Comparison of ENCODE assay signal across 8 mouse cellular contexts in genomic region chr8:120490354-120491141, GRCm38 (mm10).
DNase-seq lines count a peak whose midpoint lies in the region; ATAC-seq lines count a peak whose summit lies in the region.

No protein-coding gene starts in this region.

- peak overlapping the region; percentile 95 for H3K9ac ChIP-seq in forebrain, embryonic 11.5 days (ENCODE audit: low read length)
- peak overlapping the region; percentile 94 for H3K9ac ChIP-seq in midbrain, embryonic 16.5 days (ENCODE audit: low read depth, low read length)

- peak; percentile 30 for DNase-seq in cerebellum, adult 11 months
- no peak for DNase-seq in cerebellum, postnatal 14 days
- DNase-seq in 416B (ENCODE audit: low read depth): peak; percentile 60
- no peak for DNase-seq in forebrain, embryonic 11.5 days (ENCODE audit: low spot score)
- DNase-seq in kidney, postnatal 25 days: peak; percentile 35 to 72
- DNase-seq in right cerebral cortex, adult 18-20 months: no peak

- no peak for ATAC-seq in forebrain, embryonic 11.5 days (replicated peaks; ENCODE audit: low FRiP score)
- no peak for ATAC-seq in midbrain, embryonic 16.5 days
- no peak for ATAC-seq in activated CD4-positive, CD25-positive, alpha-beta regulatory T cell, adult 4 months

- H3K4me1 ChIP-seq in forebrain, embryonic 11.5 days (replicated peaks; ENCODE audit: control insufficient read depth, insufficient read depth, low read length): peaks cover 57% of the 10 kb centered on the region
- H3K4me1 ChIP-seq in midbrain, embryonic 16.5 days (ENCODE audit: control insufficient read depth, insufficient read depth, low read length): peaks cover 67% of the 10 kb centered on the region

- peak overlapping the region; percentile 50 for H3K27ac ChIP-seq in forebrain, embryonic 11.5 days (ENCODE audit: low read depth, low read length)
- peak overlapping the region; percentile 99 for H3K27ac ChIP-seq in midbrain, embryonic 16.5 days (ENCODE audit: low read length)

- peak overlapping the region; percentile 97 for H3K4me2 ChIP-seq in forebrain, embryonic 11.5 days (ENCODE audit: low read depth, low read length, severe bottlenecking)
- H3K4me2 ChIP-seq in midbrain, embryonic 16.5 days (ENCODE audit: low read length): peak overlapping the region; percentile 89

- no peaks in the 10 kb centered on the region for H3K36me3 ChIP-seq in forebrain, embryonic 11.5 days (ENCODE audit: control insufficient read depth, insufficient read depth, low read length)
- no peaks in the 10 kb centered on the region for H3K36me3 ChIP-seq in midbrain, embryonic 16.5 days (ENCODE audit: control insufficient read depth, insufficient read depth, low read length)

- H3K4me3 ChIP-seq in forebrain, embryonic 11.5 days (ENCODE audit: low read depth, low read length): peak overlapping the region; percentile 87
- H3K4me3 ChIP-seq in midbrain, embryonic 16.5 days (ENCODE audit: low read depth, low read length): peak overlapping the region; percentile 76

- no peaks in the 10 kb centered on the region; the same call in 1 of the 2 replicates for H3K27me3 ChIP-seq in forebrain, embryonic 11.5 days (ENCODE audit: control insufficient read depth, insufficient read depth, low read length)
- H3K27me3 ChIP-seq in midbrain, embryonic 16.5 days (ENCODE audit: control insufficient read depth, insufficient read depth, low read depth, low read length): no peaks in the 10 kb centered on the region

- 11% methylated on average over 12 of the region's 12 CpGs for WGBS in forebrain, embryonic 11.5 days
- WGBS in midbrain, embryonic 16.5 days: 11% methylated on average over 12 of the region's 12 CpGs

- H3K9me3 ChIP-seq in forebrain, embryonic 11.5 days (ENCODE audit: control insufficient read depth, low read length): no peaks in the 10 kb centered on the region
- H3K9me3 ChIP-seq in midbrain, embryonic 16.5 days (replicated peaks; ENCODE audit: control insufficient read depth, low read length, poor library complexity, severe bottlenecking): no peaks in the 10 kb centered on the region

Comparison
In these comparisons a context has a peak if more than half of its experiments do, and no peak if none do; other contexts are left out.
1. DNase-seq: peak in cerebellum, adult 11 months (single experiment), 416B (single experiment) and kidney, postnatal 25 days (2 of 2); none in cerebellum, postnatal 14 days (0 of 2), forebrain, embryonic 11.5 days (single experiment) and right cerebral cortex, adult 18-20 months (single experiment).